Mouse (Mus musculus): ENCODE data around the gene Fam155a. TPM values are rescaled to one million over a fixed set of nuclear protein-coding genes. Genes with fewer than 3 reads are reported as not detected.
A peak's percentile ranks its signal among the peaks of the same experiment; 100 is the strongest.

Gene Fam155a
- polyA plus RNA-seq, 2 experiments = 0.04 to 0.10 TPM

DNA sequence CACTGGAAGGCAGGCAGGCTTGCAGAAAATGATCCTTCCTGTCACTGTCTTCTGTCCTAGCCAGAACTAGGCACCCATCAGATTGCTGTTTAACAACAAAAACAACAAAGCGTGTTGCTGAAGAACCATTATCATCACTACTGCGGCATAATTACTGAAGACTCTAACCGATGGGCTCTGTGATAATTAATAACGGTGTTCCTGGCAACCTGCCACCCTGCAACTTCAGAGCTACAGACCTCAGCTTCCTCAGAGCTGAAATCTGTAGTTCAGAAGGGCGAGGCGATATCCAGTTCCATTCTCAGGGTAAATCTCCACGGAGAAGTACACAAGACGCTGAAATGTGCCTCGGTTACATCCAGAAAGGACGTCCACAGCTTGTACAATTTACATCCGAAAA, 531.2 kb downstream of the Fam155a start:
- no peaks in the 10 kb centered on the region for H3K9me3 ChIP-seq (ENCODE audit: control insufficient read depth, low read length)
- TF ChIP-seq CTCF (IDR thresholded peaks at IDR 0.05; ENCODE audit: low read depth) (no peak), EP300 (IDR thresholded peaks at IDR 0.05; ENCODE audit: low read depth) (no peak)
- no peaks in the 10 kb centered on the region for H3K36me3 ChIP-seq (replicated peaks; ENCODE audit: control insufficient read depth, insufficient read depth, low read depth)
- H3K27ac ChIP-seq = no peak overlapping the region
- no peak overlapping the region for H3K9ac ChIP-seq (replicated peaks)
- WGBS (ENCODE audit: insufficient replicate concordance) = 58% methylated on average over 11 of the region's 11 CpGs
- peaks cover 0 to 2% of the 10 kb centered on the region in 2 experiments; a peak in 1 of 4 replicates for H3K4me1 ChIP-seq (replicated peaks; ENCODE audit: control insufficient read depth in 2 of 2, insufficient read depth in 2 of 2, low read length in 1 of 2)
- no peaks in the 10 kb centered on the region for H3K27me3 ChIP-seq (ENCODE audit: control insufficient read depth, insufficient read depth, low read length)
- H3K4me2 ChIP-seq (ENCODE audit: low read depth) = no peak overlapping the region
- no peak for DNase-seq (ENCODE audit: low read depth in 3 of 3, low spot score in 3 of 3)
- H3K4me3 ChIP-seq (ENCODE audit: insufficient read depth in 1 of 2, low read depth in 2 of 2, low read length in 2 of 2) = no peak overlapping the region
- no peak for ATAC-seq (ENCODE audit: insufficient read depth)

DNA sequence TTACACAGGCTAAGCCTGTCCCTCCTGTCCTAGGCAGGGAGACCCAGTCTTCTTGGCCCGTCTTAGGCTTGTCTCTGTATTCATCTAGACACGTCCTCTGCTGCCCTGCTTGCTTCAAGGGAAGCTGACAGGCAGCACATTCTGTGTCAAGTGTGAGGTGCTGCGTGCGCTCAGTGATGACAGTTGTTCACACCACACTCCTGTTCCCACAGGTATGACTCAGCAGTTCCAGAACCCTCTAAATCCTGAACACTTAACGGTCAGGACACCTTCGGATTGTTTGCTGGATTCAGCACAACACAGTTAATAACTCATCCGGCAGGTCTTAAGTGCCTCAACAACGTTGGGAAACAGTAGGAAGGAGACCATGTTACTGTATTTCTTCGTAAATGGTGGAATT, 532.0 kb downstream of the Fam155a start:
- no peak overlapping the region for H3K27ac ChIP-seq
- WGBS (ENCODE audit: insufficient replicate concordance) = 57% methylated on average over 9 of the region's 9 CpGs
- H3K27me3 ChIP-seq (ENCODE audit: control insufficient read depth, insufficient read depth, low read length) = no peaks in the 10 kb centered on the region
- TF ChIP-seq CTCF (IDR thresholded peaks at IDR 0.05; ENCODE audit: low read depth) = no peak
- TF ChIP-seq EP300 (IDR thresholded peaks at IDR 0.05; ENCODE audit: low read depth) = no peak
- no peaks in the 10 kb centered on the region for H3K36me3 ChIP-seq (replicated peaks; ENCODE audit: control insufficient read depth, insufficient read depth, low read depth)
- peaks cover 0 to 2% of the 10 kb centered on the region in 2 experiments; a peak in 1 of 4 replicates for H3K4me1 ChIP-seq (replicated peaks; ENCODE audit: control insufficient read depth in 2 of 2, insufficient read depth in 2 of 2, low read length in 1 of 2)
- DNase-seq (ENCODE audit: low read depth in 3 of 3, low spot score in 3 of 3) (no peak), ATAC-seq (ENCODE audit: insufficient read depth) (no peak)
- no peak overlapping the region for H3K9ac ChIP-seq (replicated peaks)
- no peak overlapping the region for H3K4me2 ChIP-seq (ENCODE audit: low read depth)
- no peak overlapping the region for H3K4me3 ChIP-seq (ENCODE audit: insufficient read depth in 1 of 2, low read depth in 2 of 2, low read length in 2 of 2)
- no peaks in the 10 kb centered on the region for H3K9me3 ChIP-seq (ENCODE audit: control insufficient read depth, low read length)

DNA sequence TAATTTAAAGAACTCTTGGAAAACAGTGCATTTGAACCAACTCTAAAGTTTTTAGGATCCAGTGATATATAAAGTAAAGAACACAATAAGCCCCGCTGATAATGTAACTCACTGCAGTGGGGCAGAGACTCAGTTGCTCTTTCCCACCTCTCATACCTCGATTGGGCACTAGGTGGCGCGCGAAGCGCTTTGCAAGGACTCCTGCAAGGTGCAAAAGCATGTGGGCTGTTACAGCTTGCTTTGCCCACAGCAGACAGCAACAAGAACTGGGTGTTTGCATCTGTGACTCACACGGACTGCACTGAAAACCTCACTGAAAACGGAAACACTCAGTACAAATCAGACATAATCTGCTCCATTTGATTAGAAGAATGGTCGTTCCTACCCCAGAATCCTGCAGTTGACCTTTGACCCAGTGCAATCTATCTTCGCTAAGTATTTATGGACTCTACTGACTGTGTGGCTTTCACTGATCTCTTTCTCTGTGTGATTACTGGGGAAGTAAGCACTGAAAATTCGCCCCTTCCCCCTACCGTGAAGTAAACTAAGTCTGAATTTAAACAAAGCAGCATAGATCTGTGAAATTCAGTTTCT, 537.5 kb downstream of the Fam155a start:
- DNase-seq (ENCODE audit: low read depth in 3 of 3, low spot score in 3 of 3) (peak; percentile 13 to 20 (median 13)), ATAC-seq (ENCODE audit: insufficient read depth) (0 out of 2 replicates have a peak, but pooled peaks have one; percentile 21)
- H3K27ac ChIP-seq = no peak overlapping the region
- no peak overlapping the region for H3K4me3 ChIP-seq (ENCODE audit: insufficient read depth in 1 of 2, low read depth in 2 of 2, low read length in 2 of 2)
- no peak overlapping the region for H3K4me2 ChIP-seq (ENCODE audit: low read depth)
- TF ChIP-seq CTCF (IDR thresholded peaks at IDR 0.05; ENCODE audit: low read depth) (peak; percentile 91), EP300 (IDR thresholded peaks at IDR 0.05; ENCODE audit: low read depth) (no peak)
- H3K9ac ChIP-seq (replicated peaks) = no peak overlapping the region
- H3K4me1 ChIP-seq (replicated peaks; ENCODE audit: control insufficient read depth in 2 of 2, insufficient read depth in 2 of 2, low read length in 1 of 2) = no peaks in the 10 kb centered on the region
- H3K9me3 ChIP-seq (ENCODE audit: control insufficient read depth, low read length) = no peaks in the 10 kb centered on the region
- 6% methylated on average over 12 of the region's 12 CpGs for WGBS (ENCODE audit: insufficient replicate concordance)
- H3K36me3 ChIP-seq (replicated peaks; ENCODE audit: control insufficient read depth, insufficient read depth, low read depth) = no peaks in the 10 kb centered on the region
- no peaks in the 10 kb centered on the region for H3K27me3 ChIP-seq (ENCODE audit: control insufficient read depth, insufficient read depth, low read length)

DNA sequence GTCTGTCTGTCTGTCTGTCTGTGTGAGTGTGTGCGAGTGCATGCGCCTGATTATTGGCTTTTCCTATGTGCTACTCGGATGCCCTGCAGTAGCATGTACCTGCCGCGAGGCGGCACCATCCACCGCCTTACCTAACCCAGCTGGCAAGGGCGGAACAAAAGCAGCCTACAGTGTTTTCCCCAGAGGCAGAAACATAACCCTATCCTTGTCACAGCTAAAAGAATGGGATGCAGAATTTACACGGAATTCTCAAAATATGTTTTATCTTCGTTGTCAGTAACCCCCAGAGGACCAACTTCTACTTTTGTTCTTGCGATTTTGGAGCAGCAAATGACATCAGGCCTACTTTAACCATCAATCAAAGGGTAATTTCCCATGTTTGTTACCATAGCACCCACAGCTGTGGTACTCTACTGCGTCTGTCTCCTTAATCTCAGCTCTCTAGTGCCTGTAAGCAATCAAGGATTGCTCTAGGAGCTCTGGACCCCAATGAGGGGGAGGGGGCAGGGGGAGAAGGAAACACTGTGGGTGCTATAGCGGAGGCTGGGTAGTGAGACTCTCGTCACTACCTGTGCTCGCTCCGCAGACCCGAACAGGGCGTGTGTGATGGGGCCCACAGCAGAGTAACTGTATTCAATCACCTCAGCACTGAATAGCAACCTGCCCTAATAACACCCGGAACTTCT, 543.0 kb downstream of the Fam155a start:
- no peak overlapping the region for H3K4me3 ChIP-seq (ENCODE audit: insufficient read depth in 1 of 2, low read depth in 2 of 2, low read length in 2 of 2)
- no peak overlapping the region for H3K4me2 ChIP-seq (ENCODE audit: low read depth)
- H3K9me3 ChIP-seq (ENCODE audit: control insufficient read depth, low read length) = no peaks in the 10 kb centered on the region
- no peak for DNase-seq (ENCODE audit: low read depth in 3 of 3, low spot score in 3 of 3)
- no peak overlapping the region for H3K27ac ChIP-seq
- 29% methylated on average over 19 of the region's 19 CpGs for WGBS (ENCODE audit: insufficient replicate concordance)
- no peaks in the 10 kb centered on the region for H3K4me1 ChIP-seq (replicated peaks; ENCODE audit: control insufficient read depth in 2 of 2, insufficient read depth in 2 of 2, low read length in 1 of 2)
- no peak for ATAC-seq (ENCODE audit: insufficient read depth)
- H3K27me3 ChIP-seq (ENCODE audit: control insufficient read depth, insufficient read depth, low read length) = no peaks in the 10 kb centered on the region
- no peak overlapping the region for H3K9ac ChIP-seq (replicated peaks)
- H3K36me3 ChIP-seq (replicated peaks; ENCODE audit: control insufficient read depth, insufficient read depth, low read depth) = no peaks in the 10 kb centered on the region
- TF ChIP-seq EP300 (IDR thresholded peaks at IDR 0.05; ENCODE audit: low read depth) (no peak), CTCF (IDR thresholded peaks at IDR 0.05; ENCODE audit: low read depth) (peak; percentile 88)

DNA sequence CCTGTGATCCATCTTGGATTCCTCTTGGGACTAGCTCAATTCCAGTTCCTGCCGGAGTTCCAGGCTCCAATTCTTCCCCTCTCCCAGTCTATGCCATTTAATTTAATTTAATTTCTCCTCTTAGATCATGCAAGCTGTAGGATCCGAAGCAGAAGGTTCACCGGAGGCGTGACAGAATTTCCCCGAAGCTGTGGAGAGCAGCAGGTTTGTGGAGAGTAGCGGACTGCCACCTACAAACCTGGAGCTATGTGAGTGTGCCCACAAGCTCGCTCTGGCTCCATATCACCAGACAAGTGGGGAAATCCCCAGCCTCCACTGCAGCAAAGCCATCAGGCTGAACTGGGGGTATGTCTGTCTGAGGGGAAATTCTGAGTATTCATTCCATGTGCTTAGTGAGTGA, 544.2 kb downstream of the Fam155a start:
- 54% methylated on average over 7 of the region's 7 CpGs for WGBS (ENCODE audit: insufficient replicate concordance)

More for the DNA sequence above, 544.2 kb downstream of the Fam155a start:
- Histone ChIP-seq H3K36me3 (replicated peaks; ENCODE audit: control insufficient read depth, insufficient read depth, low read depth) (no peaks in the 10 kb centered on the region), H3K9ac (replicated peaks) (no peak overlapping the region), H3K9me3 (ENCODE audit: control insufficient read depth, low read length) (no peaks in the 10 kb centered on the region), H3K4me3 (ENCODE audit: insufficient read depth in 1 of 2, low read depth in 2 of 2, low read length in 2 of 2) (no peak overlapping the region), H3K4me1 (replicated peaks; ENCODE audit: control insufficient read depth in 2 of 2, insufficient read depth in 2 of 2, low read length in 1 of 2) (no peaks in the 10 kb centered on the region), H3K27me3 (ENCODE audit: control insufficient read depth, insufficient read depth, low read length) (no peaks in the 10 kb centered on the region), H3K4me2 (ENCODE audit: low read depth) (no peak overlapping the region), H3K27ac (no peak overlapping the region)
- no peak for DNase-seq (ENCODE audit: low read depth in 3 of 3, low spot score in 3 of 3)
- TF ChIP-seq EP300 (IDR thresholded peaks at IDR 0.05; ENCODE audit: low read depth) = no peak
- no peak for TF ChIP-seq CTCF (IDR thresholded peaks at IDR 0.05; ENCODE audit: low read depth)
- no peak for ATAC-seq (ENCODE audit: insufficient read depth)
